Mouse (Mus musculus) ES-Bruce4 (cell line): ENCODE measurements around the gene Olfr1061. TPM values are rescaled to one million over a fixed set of nuclear protein-coding genes. Genes with fewer than 3 reads are reported as not detected.
"Not testable (repeated sequence)": the region's sequence is repeated elsewhere in the genome, so short reads cannot be mapped to it uniquely, and the experiment has no call there.

Experiments used
- H3K27ac ChIP-seq: 2 replicates; pipeline ENCODE4 v1.5.1; 2012; ENCODE audit warnings: low read length, inconsistent platforms; ENCODE audit not compliant: insufficient read depth
- H3K27me3 ChIP-seq: 2 replicates; pipeline ENCODE4 v1.6.1; 2012; ENCODE audit warnings: mild to moderate bottlenecking, low read length, inconsistent platforms; ENCODE audit not compliant: control insufficient read depth, poor library complexity, insufficient read depth, severe bottlenecking
- H3K36me3 ChIP-seq: 2 replicates; pipeline ENCODE4 v1.6.1; 2012; ENCODE audit warnings: inconsistent platforms, mild to moderate bottlenecking, low read length, moderate library complexity; ENCODE audit not compliant: control insufficient read depth, poor library complexity, insufficient read depth, severe bottlenecking
- H3K4me1 ChIP-seq: one replicate; pipeline ENCODE4 v1.8.1; 2011; ENCODE audit warnings: low read length; ENCODE audit not compliant: control insufficient read depth, insufficient read depth
- H3K4me3 ChIP-seq: 2 replicates; pipeline ENCODE4 v1.5.1; 2011; ENCODE audit warnings: low read depth, mild to moderate bottlenecking, low read length
- H3K9ac ChIP-seq: 2 replicates; pipeline ENCODE4 v1.6.1; 2012; ENCODE audit warnings: low read depth, mild to moderate bottlenecking, inconsistent platforms; ENCODE audit not compliant: poor library complexity, severe bottlenecking
- H3K9me3 ChIP-seq: replicated peaks from 2 replicates; pipeline ENCODE4 v1.6.1; 2012; ENCODE audit warnings: mild to moderate bottlenecking, low read length, inconsistent platforms; ENCODE audit not compliant: control insufficient read depth, poor library complexity, insufficient read depth, severe bottlenecking
- CTCF ChIP-seq: IDR thresholded peaks from one replicate; pipeline ENCODE4 v1.8.1; 2011; ENCODE audit warnings: low read depth, low read length
- EP300 ChIP-seq: IDR thresholded peaks from 2 replicates; pipeline ENCODE4 v1.6.1; 2011; ENCODE audit warnings: low read depth, low read length; ENCODE audit not compliant: insufficient read depth
- POLR2A ChIP-seq: IDR thresholded peaks from one replicate; pipeline ENCODE4 v1.8.1; 2011; ENCODE audit warnings: low read length; ENCODE audit not compliant: insufficient read depth
- polyA plus RNA-seq: library from polyadenylated mRNA; stranded (reverse); fragments of >200 nt; gene quantifications from 2 replicates; pipeline ENCODE4 v1.2.4, GENCODE M21; 2011; ENCODE audit warnings: low read depth; ENCODE audit not compliant: missing spikeins, insufficient read depth, insufficient read length

Gene Olfr1061
- not detected in 2 replicates for polyA plus RNA-seq

DNA sequence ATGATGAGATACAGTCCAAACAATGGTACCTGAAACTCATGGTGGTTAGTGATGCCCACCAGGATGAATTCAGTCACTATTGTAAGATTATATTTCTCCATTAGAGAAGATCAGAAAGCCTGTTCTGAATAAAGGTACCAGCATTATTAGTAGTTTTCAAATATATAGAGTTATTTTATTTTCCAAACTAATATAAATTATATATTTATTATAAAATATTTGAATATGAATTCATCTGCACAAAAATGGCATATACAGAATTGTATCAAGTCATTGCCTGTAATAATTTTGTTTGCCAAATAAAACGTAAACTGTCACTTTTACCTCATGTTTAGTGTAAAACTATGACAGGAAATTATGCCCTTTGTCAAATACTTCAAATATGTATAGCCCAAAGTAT, at the start of gene Olfr1061:
Olfr1061 (minus strand) TSS at position 101 of the 400 bp plus-strand sequence.
- no peaks in the 10 kb centered on the region for H3K4me1 ChIP-seq
- no peak within 1 kb of the TSS for H3K27ac ChIP-seq
- TF ChIP-seq POLR2A (no peak), EP300 (no peak), CTCF (no peak)
- H3K27me3 ChIP-seq, result no peaks in the 10 kb centered on the region
- no peaks in the 10 kb centered on the region for H3K36me3 ChIP-seq
- H3K9me3 ChIP-seq, result no peaks in the 10 kb centered on the region
- no peak within 1 kb of the TSS for H3K9ac ChIP-seq
- no peak within 1 kb of the TSS for H3K4me3 ChIP-seq

DNA sequence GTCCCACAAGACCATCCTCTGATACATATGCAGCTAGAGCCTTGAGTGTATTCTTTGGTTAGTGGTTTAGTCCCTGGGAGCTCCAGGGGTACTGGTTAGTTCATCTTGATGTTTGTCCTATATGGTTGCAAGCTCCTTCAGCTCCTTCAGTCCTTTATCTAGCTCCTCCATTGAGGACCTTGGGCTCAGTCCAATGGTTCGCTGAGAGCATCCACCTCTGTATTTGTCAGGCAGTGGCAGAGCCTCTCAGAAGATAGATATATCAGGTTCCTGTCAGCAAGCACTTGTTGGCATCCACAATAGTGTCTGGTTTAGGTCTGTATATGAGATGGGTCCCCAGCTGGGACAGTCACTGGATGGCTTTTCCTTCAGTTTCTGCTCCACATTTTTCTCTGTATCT, 46.6 kb upstream of the Olfr1061 start:
- H3K27ac ChIP-seq, result no peak overlapping the region
- H3K36me3 ChIP-seq, result no peaks in the 10 kb centered on the region
- no peaks in the 10 kb centered on the region for H3K4me1 ChIP-seq
- no peaks in the 10 kb centered on the region for H3K27me3 ChIP-seq
- H3K9me3 ChIP-seq, result no peaks in the 10 kb centered on the region
- H3K4me3 ChIP-seq, result no peak overlapping the region
- no peak overlapping the region for H3K9ac ChIP-seq
- TF ChIP-seq EP300, result no peak
- TF ChIP-seq CTCF, result no peak
- no peak for TF ChIP-seq POLR2A

- H3K4me3 ChIP-seq, result no peak within 1 kb of the TSS
- TF ChIP-seq CTCF, result no peak
- TF ChIP-seq EP300, result no peak
- TF ChIP-seq POLR2A, result no peak
Observed at GRCm38 (mm10) chr2:86456169-86456568, 42.3 kb upstream of the Olfr1061 start, which contains the start of gene Olfr1066. Gene Olfr1066 (minus strand): TSS chr2:86456269.

GRCm38 (mm10) chr2:86450491-86450890, 36.6 kb upstream of the Olfr1061 start, which contains the start of gene Olfr1065:
Gene Olfr1065 (minus strand): TSS chr2:86450591.
- not testable (repeated sequence) for H3K9ac ChIP-seq, H3K4me3 ChIP-seq, H3K27me3 ChIP-seq, H3K27ac ChIP-seq, H3K36me3 ChIP-seq, H3K4me1 ChIP-seq, H3K9me3 ChIP-seq

More at GRCm38 (mm10) chr2:86456169-86456568, 42.3 kb upstream of the Olfr1061 start, which contains the start of gene Olfr1066:
- no peak within 1 kb of the TSS for H3K9ac ChIP-seq
- no peaks in the 10 kb centered on the region for H3K4me1 ChIP-seq
- no peaks in the 10 kb centered on the region for H3K36me3 ChIP-seq
- H3K9me3 ChIP-seq, result no peaks in the 10 kb centered on the region
- H3K27me3 ChIP-seq, result no peaks in the 10 kb centered on the region
- H3K27ac ChIP-seq, result no peak within 1 kb of the TSS

DNA sequence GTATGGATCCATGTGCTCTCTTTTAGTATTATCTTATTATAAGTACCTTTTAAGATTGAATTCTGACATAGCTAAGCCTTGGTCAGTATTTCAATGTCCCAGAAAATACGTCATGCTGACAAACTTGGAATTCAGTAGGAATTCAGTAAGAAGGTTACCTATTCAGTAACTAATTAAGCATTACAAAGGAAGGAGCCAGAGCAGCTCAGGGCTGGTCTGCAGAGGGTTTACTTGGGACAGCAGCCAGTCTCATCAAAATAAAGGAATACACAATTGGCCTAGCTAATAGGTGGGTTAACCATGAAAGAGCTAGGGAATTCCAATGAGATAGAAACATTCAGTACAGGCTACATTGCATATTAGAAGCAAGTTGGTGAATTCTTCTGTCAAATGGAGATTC, 28.3 kb upstream of the Olfr1061 start:
- not testable (repeated sequence) for H3K4me1 ChIP-seq, H3K9me3 ChIP-seq, H3K27me3 ChIP-seq, H3K4me3 ChIP-seq, H3K36me3 ChIP-seq, H3K9ac ChIP-seq
- H3K27ac ChIP-seq, result peak overlapping the region; percentile 73; the same call in 1 of the 2 replicates

- H3K4me1 ChIP-seq, H3K4me3 ChIP-seq: not testable (repeated sequence)
Observed at GRCm38 (mm10) chr2:86428511-86428910, 14.7 kb upstream of the Olfr1061 start.

DNA sequence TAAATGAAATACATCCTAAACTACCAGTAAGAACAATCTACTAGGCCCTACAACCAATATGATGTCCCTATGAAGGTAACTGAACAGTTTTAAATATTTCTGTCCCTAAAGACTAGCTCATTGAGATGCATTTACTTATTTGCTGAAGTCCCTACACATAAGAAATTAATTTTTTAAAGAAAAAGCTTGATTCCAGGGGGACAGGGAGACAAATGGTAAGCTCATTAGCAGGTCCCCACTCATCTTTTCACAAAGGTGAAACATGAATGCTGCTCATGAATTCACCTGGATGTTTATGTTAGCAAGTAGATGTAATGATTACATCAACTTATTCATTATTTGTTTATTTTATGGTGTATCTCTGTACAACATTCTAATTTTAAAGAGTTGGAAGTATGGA, 12.8 kb upstream of the Olfr1061 start, which contains the start of gene Olfr1062:
Olfr1062 (minus strand) TSS at position 101 of the 400 bp plus-strand sequence.
- not testable (repeated sequence) for H3K9ac ChIP-seq, H3K27me3 ChIP-seq, H3K9me3 ChIP-seq, H3K4me3 ChIP-seq, H3K4me1 ChIP-seq, H3K27ac ChIP-seq, H3K36me3 ChIP-seq

More at GRCm38 (mm10) chr2:86428511-86428910, 14.7 kb upstream of the Olfr1061 start:
- H3K9ac ChIP-seq, H3K27me3 ChIP-seq, H3K9me3 ChIP-seq, H3K36me3 ChIP-seq, H3K27ac ChIP-seq: not testable (repeated sequence)
